Mouse (Mus musculus) heart, adult 18-20 months (tissue): ENCODE measurements around the gene Prss46. TPM values are rescaled to one million over a fixed set of nuclear protein-coding genes. Genes with fewer than 3 reads are reported as not detected.

ENCODE experiments used
- DNase-seq, 2 experiments: peaks; one replicate each; pipeline ENCODE4 v3.0.0; 2021 to 2022; ENCODE audit warnings: mixed read lengths in 1 of 2
- total RNA-seq, 2 experiments: library from RNA; stranded (reverse); gene quantifications; 2 replicates each; pipeline ENCODE4 v1.2.3; 2021

Gene Prss46
- total RNA-seq, 2 experiments from 2014 or later = not detected

DNA sequence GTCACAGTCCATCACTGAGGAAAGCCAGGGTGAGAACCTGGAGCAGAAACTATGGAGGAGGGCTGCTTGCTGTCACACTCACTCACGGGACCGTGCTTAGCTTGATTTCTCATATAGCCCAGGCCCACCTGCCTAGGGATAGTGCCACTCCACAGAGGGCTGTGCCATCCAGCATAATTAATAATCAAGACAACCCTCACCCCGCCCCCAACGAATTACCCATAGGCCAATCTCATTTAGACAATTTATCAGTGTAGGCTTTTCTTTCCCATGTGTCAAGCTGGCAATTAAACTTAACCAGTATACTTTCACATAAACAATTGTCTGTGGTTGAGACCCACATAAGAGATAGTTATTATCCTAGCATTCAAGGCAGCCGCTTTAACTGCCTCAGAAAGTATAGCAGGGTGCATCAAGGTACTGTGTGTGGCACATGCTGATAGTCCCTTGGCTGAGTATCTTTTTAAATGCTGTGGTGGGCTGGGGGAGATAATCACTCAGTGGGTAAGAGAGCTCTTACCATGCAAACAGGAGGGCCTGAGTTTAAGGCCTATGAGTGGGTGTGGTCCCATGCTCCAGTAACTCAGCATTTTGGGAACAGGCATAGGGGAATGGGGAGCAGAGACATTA lies 14.8 kb downstream of the Prss46 start:
- DNase-seq = no peak

DNA sequence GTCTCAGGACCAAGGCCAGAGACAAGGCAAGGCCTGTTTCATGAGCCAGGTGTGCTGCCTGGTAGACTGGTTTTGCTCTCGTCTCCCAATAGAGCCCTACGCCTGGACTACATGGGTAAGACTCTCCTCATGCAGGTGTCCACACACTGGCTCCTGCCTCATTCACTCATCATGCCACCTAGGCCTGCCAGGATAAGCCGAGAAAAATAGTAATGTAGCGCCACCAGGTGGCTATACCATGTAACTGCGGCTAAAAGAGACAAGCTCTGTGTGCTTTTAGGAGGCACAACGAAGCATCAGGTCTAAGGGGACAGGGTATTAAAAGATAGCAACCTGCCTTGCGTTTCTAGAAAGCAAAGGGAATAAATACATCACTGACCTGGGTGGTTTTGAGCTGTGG lies 26.7 kb downstream of the Prss46 start:
- peak; percentile 47 to 75 for DNase-seq

DNA sequence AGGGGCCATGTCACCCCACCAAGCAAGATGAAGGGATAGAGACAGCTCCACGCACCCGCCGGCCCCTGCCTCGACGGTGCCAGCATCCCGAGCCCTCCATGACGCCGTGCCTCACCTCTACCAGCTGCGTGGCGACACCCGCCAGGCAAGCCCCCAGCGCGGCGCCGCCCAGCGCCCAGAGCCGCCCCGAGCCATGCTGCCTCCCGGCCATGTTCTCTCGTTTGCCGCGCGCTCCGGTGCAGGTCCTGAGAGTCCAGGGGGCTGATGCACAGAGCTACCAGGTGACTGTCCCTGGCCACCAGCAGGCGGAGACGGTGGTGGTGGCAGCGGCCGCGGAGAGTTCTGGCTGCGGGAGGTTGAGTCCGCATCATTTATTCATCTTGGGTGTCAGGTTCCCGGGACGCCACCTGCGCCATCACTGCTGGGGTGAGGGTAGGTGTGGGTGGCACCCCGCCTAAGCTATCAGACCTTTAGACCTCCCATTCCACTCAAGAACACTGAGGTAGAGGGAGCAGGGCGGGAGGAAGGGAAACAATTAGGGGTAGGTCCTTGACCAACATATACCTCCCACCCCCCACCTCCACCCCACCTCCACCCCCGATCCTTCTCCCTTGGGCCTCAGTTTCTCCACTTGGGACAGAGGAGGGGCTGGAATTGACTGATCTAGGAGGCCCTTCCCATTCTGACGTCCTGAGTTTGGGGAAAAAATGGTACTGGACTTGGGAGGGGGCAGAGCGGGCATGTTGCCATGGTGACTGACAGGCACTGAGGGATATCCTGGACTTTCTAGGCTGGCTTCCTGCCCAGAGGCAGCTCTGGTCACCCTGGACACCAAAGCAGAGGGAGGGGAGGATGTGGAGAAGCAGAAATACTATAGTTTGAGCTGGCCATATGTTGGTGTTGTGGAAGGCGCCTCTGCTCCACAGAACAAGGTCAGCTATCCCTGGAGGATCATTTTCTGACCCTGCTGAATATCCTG lies 29.7 kb downstream of the Prss46 start:
- no peak for DNase-seq

DNA sequence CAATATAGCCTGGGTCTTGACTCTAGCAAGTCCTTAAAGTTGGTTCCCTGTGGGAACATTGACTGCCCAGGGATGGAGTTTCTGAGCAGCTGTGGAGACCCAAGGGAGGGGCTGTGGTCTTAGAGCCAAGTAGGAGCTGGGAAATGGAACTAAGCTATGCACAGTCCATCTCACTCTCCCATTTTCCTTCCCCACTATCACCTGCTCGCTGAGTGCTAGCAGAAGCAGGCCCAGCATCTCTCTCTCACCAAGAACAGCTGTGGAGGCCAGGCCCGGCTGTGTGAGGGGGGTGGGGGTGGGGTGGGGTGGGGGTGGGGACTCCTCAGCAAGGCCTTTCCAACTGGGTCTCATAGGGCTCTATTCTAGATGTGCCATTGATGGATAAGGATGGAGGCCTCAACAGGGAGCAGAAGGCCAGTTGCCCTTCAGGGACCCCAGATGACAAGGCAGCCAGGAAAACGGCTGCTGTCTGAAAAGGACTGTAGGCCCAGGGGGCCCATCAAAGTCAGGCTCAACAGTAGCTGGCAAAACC lies 30.4 kb downstream of the Prss46 start:
- DNase-seq = no peak

DNA sequence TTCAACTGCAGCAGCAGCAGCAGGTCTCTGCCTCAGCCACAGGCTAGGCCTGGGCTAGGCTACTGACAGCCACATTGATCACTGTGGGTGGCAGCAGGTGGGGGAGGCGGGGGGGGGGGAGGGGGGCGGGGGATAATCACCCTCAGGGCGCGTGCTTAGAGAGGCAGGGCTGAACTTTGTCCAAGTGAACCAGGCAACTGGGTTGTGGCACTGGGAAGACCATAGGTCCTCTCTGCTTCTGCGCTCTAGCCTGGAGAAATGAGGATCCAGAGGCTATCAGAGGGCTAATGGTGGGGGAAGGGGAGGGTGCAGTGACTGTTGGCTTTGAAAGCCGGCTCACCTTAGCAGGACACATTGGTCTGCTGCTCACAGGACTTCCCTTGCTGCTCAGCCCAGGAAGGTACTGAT lies 31.0 kb downstream of the Prss46 start:
- DNase-seq = no peak

DNA sequence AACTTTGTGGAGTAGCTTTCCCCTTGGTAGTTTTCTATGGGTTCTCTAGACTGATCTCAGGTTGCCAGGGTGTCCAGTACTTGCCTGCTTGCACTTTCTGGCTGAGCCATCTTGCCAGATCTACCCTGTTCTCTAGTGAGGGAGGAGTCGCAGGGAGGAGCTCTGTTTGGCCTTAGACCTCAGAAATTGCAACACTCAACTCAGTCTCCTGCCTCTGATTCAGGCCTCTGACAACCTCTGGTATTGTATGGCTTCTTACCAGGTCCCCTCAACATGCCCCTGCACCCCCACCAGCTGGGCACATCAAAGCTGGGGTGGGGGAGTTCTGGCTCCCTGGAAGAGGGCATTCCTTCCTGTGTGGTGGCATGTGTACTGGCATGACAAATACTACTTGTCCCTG lies 33.0 kb downstream of the Prss46 start:
- peak in 1 of 2 experiments; percentile 45 for DNase-seq

DNA sequence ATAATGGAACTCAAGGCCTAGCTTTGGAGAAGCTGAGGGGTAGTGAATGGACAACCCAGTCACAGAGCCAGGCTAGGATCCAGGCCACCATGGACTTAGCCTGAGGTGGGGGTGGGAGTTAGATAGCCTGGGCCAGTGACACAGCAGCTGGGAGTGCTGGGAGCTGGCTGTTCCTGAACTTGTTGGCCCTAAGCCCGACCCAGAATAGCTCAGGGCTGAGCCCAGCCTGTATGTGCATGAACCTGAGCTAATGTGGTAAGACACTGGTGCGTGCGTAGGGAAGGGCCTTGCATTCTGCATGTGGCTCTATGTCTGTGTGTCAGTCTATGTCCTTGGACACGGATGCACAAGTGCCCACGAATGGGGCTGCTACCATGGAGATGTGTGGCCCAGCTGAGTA lies 33.6 kb downstream of the Prss46 start:
- DNase-seq = peak; percentile 87 to 93

DNA sequence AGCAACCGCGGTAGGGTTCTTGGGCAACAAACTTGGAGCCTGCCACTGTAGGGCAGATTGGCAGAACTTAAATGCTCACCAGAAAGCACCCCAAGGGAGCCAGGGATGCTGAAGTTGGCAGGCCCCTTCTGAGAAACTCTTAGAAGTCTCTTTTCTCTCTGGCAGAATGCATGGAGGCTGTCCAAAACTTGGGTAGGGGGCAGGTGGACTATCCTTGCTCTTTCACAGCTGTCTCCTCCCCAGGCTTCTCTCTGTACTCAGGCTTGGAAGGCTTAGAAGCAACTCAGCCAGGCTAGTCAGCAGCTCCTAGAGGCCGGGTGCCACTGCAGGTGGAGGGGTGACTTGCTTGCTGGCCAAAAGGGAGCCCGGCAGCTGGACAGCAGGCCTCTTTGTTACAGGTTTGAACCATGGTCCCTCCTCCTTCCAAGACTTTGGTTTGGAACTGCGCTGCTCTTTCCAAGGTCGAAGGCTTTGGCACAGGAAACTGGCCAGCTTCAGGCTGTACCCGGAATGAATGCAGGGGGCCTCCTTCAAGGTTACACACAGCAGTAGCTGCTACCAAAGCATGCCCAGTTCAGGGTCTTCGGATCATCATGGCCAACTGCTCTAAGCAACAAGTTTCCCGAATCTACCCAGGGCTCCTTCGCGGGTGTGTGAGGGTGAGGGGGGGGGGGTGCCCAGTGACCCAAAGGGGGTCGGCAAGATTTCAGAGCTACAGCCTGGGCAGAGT lies 35.0 kb downstream of the Prss46 start, which contains the start of gene Als2cl:
Gene Als2cl, plus strand, starts transcription at position 680 of the 730 bp plus-strand sequence.
- DNase-seq = peak; percentile 55 to 66

DNA sequence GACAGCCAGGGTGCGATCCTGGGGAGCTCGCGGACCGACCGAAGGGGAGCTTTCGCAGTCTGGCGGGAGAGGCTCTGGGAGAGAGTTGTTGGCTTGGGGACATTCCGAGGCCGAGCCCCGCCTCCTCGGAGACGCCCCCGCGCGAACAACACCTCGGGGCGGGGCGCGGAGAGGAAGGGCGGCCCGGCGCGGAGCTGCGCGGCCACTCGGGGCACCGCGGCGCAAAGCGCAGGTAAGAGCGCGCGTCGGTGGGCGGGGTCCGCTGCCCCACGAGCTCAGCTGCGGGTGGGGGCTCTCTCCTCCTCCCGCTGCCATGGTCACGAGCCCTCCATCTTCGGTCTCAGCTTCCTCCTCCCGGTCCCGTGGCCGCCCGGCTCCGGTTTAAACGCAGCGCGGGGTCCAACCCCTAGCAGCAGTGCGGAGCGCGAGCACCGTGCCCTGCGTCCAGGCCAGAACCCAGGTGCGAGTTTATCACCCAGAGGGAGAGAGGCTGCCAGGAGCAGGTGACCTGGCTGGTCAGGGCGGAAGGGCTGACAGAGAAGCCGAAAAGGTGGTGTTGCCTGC lies 35.8 kb downstream of the Prss46 start, which contains the start of gene Tmie:
Gene Tmie, minus strand, starts transcription at position 116 of the 564 bp plus-strand sequence.
- DNase-seq = peak; percentile 87 to 92

DNA sequence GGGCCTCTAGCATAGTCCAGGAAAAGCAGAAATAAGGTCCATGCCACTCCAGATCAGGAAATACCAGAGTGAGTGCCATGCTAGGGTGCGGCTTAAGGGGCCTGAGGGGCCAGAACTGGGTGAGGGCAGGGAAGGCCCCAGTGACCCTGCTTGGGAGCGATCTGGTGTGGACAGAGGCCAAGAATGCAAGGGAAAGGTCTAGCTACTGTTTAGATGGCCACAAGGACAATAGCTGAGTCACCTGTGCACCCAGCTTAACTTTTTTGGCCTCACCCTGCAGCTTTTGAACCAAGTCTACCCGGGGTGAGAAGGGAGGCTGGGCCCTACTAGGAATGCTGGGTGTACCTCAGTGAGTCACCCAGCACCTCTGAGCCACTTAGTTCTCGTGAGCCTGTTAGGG lies 36.5 kb downstream of the Prss46 start:
- DNase-seq = no peak

DNA sequence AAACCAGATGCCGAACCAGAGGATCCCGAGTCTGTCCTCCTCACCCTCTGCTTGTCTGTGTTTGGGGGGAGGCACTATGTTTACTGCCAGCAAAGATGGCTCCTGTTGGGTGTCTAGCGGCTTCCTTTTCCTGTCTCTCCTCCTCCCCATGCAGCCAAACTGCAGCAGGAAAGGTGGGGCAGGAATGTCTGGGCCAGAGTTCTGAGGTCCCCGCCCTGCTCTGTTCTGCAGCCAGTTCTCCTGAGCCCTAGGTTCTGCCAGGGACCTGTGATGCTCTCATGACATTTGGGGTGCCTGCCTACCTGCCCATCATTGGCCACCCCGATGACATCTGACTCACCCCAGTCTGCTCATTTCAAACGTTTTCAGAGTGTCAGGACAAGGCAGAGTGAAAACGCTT lies 37.6 kb downstream of the Prss46 start:
- DNase-seq = peak; percentile 52 to 85

DNA sequence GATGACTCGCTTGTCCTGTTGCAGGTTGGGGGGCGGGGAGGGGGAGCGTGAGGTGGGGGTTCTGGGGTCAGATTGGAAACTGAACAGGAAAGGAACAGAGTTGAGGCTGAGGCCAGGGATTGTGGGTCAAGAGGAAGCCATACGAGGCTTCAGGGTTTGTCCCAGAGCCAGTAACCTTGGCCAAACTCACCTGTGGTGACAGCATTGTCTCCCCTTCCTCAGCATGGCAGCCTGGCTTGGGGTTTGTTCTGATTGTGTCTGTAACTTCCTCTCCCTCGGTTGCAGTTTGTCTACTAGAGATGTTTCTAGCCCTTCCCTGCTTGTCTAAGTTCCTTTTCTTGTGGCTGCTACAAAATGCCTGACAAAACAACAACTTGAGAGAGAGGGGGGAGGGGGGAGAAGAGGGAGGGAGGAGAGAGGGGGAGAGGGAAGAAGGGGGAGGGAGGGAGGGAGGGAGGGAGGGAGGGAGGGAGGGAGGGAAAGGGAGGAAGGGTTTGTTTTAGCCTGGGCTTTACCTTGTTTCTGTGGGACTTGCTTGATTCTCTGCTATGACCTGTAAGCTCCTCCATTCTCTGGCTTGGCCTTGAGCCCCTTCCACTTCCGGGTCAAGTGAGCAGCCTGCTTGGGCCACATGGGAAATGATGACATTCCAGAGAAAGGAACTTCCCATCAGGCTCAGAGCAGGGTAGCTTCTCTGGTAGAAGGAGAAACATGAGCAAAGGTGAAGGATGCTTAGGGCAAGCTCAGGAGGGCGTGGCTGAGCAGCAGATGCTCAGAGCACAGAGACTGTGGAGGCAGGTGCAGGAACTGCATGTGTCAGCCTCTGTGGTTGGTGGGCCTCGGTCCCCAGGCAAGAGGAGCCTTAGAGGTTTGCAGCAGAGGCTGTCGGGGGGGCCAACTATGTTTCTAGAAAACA lies 43.3 kb downstream of the Prss46 start:
- DNase-seq = no peak

DNA sequence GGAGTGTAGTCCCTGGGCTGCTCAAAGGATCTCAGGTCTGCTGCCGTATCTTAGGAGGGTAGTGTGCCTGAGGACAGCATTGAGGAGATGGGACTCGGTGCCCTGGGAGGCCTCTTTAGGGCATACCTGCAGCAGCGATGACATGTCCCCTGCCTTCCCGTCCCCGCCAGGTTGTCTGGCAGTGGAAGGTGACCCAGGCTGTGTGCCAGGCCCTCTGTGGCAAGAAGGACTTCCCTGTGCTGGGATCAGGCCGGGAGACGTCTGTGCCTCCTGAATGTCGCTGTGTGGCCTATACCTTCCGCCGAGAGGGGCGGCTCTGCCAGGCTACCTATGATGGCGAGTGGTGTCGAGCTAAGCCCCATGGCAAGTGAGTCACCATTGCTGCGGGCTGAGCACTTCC lies 44.6 kb downstream of the Prss46 start:
- no peak for DNase-seq

DNA sequence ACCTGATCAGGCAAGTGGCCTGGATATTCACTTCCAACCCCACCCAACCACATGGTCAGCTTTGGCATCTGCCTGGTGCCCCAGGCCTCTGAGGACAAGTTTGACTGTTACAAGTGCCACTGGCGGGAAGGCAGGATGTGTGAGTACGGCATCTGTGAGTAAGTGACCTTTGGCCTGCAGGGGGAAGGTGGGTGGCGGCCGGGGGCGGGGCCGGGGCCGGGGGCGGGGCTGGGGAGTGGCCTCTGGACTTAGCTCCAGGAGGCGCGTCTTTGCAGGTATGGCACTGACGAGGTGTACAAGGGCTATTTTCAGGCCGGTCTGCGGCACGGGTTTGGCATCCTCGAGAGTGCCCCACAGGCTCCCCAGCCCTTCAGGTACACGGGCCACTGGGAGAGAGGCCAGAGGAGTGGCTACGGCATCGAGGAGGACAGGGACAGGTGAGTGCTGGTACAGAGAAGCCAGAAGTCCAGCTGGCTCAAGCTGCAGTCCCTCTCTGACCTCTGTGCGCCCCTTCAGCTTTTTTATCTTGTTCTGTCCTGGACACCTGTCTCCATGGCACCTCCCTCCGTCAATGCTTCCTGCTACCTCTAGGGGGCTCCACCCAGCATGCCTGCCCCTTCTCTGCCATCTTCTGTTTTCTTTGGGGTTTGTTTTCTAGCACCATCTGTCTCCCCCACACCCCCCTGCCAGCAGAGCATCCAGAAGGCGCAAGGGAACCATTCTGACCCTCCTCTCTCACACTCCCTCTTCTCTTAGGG lies 45.9 kb downstream of the Prss46 start:
- DNase-seq = no peak

DNA sequence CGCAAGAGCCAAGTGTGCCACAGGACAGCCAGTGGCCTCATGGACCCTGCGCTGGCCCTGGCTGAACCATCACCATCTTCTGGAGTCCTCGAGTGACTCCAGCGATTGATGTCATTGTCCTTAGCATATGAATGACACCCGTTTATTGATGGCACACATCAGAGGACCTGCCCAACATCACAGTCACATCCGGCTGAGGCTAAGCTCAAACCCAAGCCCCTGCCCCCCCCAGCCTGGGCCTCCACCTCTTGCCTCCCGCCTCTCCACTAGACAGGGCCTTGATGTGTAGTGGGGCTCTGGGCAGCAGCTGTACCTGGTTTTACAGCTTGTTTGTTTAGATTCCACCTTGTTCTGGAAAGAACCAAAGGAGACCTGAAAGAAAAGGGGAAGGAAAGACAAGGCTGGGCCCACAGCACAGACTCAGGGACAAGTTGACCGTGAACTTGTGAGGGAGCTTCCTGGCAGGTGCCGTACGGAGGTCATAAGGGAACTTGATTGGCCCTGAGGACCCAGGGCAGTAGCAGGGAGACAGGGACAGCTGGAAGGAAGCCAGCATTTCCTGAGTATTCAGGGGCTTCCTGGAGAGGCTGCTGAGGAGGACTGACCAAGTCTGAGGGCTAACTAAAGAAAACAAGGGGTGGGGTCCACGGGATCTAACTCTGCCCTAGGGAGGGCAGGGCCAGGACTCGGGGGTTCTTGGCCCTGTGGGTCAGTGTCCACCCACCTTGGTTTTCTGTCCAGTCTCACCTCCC lies 46.9 kb downstream of the Prss46 start:
- peak in 1 of 2 experiments; percentile 62 for DNase-seq

DNA sequence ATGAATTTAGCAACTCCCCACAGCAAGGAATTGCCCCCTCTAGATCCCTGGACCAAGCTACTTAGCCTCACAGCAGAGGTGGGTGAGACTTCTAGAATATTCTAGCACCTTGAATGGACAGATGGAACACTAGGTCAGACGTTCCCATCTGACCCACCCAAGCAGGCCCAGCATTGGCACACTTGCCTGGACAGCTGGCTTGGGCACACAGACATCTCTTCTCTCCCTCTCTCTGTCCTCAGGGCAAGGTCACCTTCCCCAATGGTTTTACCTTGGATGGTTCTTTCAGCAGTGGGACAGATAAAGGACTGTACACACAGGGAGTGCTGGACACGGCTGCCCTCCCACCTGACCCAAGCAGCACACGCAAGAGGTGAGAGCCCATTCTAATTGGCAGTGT lies 48.2 kb downstream of the Prss46 start:
- no peak for DNase-seq

DNA sequence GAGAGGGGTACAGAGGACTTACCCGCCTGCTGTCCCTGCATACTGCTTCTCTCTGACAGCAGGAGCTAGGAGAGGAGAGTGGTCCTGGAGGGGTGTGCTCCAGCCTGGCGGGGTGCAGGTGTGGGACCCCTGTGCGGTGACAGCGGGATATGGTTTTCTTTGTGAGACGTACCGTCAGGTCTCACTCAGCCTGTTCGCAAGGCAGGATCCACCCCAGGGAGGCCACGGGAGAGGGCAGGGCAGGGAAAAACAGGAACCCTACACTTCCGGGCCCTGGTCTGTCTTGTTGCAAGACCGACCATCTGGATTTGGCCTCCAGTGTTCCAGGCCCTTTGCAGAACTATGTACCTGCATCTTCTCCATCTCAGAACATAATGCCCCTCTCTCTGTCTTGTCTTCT lies 49.1 kb downstream of the Prss46 start:
- no peak for DNase-seq

DNA sequence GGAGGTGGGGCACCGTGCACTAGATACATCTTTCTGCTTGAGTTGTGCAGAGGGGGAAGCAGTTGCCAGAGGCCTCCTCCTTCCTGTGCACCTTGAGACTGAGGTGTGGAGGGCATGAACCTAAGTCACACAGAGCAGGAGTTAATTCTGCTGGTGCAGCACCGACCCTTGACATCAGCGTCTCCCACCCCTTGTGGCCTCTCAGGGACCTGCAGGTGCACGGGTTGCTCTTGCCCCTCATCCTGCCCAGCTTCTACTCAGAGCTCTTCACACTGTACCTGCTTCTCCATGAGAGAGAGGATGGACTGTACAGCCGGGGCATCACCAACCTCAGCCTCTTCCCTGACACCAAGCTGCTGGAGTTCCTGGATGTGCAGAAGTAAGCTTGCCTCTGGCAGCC lies 51.2 kb downstream of the Prss46 start:
- no peak for DNase-seq

DNA sequence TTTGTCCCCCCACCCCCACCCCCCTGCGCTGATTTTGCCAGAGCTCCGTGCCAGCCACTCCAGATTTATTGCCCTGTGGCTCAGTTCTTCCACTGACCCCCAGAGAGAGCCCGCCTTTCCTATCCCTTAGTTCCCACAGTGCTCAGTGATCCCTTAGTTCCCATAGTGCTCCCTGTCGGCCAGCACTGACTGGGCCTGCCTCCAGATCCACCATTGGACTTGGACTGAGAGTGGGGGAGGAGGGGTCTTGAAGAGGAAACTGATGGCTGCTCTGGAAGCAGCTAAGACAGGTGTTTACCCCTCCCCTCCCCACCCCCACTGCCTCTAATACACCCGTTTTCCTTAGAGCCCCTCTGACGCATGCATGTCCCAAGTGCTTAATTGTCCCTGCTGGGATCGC lies 51.7 kb downstream of the Prss46 start:
- DNase-seq = no peak
